Mouse (Mus musculus): ENCODE results near the gene Gm45062. TPM values are rescaled to one million over a fixed set of nuclear protein-coding genes. Genes with fewer than 3 reads are reported as not detected.
"Not testable (repeated sequence)": the region's sequence is repeated elsewhere in the genome, so short reads cannot be mapped to it uniquely, and the experiment has no call there.

Gene Gm45062
- polyA plus RNA-seq, 1 experiment from 2014 or later = 15.4 TPM

DNA sequence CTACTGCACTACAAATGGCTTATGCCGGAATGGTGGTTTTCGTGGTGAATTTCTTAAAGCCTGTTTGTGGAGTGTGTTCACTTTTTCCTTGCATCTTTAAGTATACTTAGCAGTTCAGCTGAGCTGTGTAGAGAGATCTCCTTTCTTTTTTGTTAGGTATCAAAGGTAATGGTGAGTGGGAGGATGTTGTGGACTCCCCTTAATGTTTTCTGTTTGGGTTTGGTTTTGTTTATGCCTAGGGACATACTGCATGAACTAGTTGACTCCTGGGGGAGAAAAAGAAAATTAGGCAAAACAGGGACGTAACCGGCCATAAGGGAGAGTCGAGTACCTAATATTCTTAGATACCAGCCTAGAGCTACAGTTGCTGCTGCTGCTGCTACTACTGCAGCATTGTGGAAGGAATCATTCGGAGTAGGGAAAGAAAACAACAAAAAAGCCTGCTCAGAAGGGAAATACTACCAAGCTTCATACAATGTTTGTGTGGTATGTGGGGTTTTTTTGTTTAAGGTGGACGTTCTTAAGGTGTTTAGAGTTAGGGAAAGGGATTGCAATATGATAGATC, 251.7 kb downstream of the Gm45062 start:
- Histone ChIP-seq H3K9me3 (ENCODE audit: control insufficient read depth, low read length) (no peaks in the 10 kb centered on the region), H3K4me2 (ENCODE audit: low read length) (peak overlapping the region; percentile 76), H3K27me3 (ENCODE audit: control insufficient read depth, insufficient read depth, low read length) (no peaks in the 10 kb centered on the region), H3K4me1 (ENCODE audit: control insufficient read depth, insufficient read depth, low read length) (0 out of 2 replicates have a peak, but pooled peaks cover 17% of the 10 kb centered on the region), H3K27ac (replicated peaks; ENCODE audit: low read depth, low read length) (peak overlapping the region; percentile 99), H3K4me3 (replicated peaks; ENCODE audit: low read depth, low read length) (peak overlapping the region; percentile 86), H3K9ac (replicated peaks; ENCODE audit: low read length) (peak overlapping the region; percentile 96), H3K36me3 (ENCODE audit: control insufficient read depth, insufficient read depth, low read length) (no peaks in the 10 kb centered on the region)
- DNase-seq = peak; percentile 51
- no peak for ATAC-seq (ENCODE audit: low FRiP score, low TSS enrichment)
- WGBS = 1% methylated on average over 7 of the region's 7 CpGs

GRCm38 (mm10) chr6:8511447-8511846, 252.2 kb downstream of the Gm45062 start:
- DNase-seq (peak; percentile 57), ATAC-seq (ENCODE audit: low FRiP score, low TSS enrichment) (no peak)
- Histone ChIP-seq H3K9ac (replicated peaks; ENCODE audit: low read length) (peak overlapping the region; percentile 96), H3K36me3 (ENCODE audit: control insufficient read depth, insufficient read depth, low read length) (no peaks in the 10 kb centered on the region), H3K4me1 (ENCODE audit: control insufficient read depth, insufficient read depth, low read length) (0 out of 2 replicates have a peak, but pooled peaks cover 17% of the 10 kb centered on the region), H3K27me3 (ENCODE audit: control insufficient read depth, insufficient read depth, low read length) (no peaks in the 10 kb centered on the region), H3K27ac (replicated peaks; ENCODE audit: low read depth, low read length) (peak overlapping the region; percentile 38), H3K4me2 (ENCODE audit: low read length) (peak overlapping the region; percentile 76), H3K9me3 (ENCODE audit: control insufficient read depth, low read length) (no peaks in the 10 kb centered on the region), H3K4me3 (replicated peaks; ENCODE audit: low read depth, low read length) (peak overlapping the region; percentile 86)
- under 1% methylated on average over 3 of the region's 3 CpGs for WGBS

- 6% methylated on average over 8 of the region's 8 CpGs for WGBS
- DNase-seq = peak; percentile 74
- Histone ChIP-seq H3K27me3 (ENCODE audit: control insufficient read depth, insufficient read depth, low read length) (no peaks in the 10 kb centered on the region), H3K9me3 (ENCODE audit: control insufficient read depth, low read length) (no peaks in the 10 kb centered on the region), H3K4me2 (ENCODE audit: low read length) (peak overlapping the region; percentile 76), H3K4me3 (replicated peaks; ENCODE audit: low read depth, low read length) (peak overlapping the region; percentile 86), H3K9ac (replicated peaks; ENCODE audit: low read length) (peak overlapping the region; percentile 96), H3K4me1 (ENCODE audit: control insufficient read depth, insufficient read depth, low read length) (0 out of 2 replicates have a peak, but pooled peaks cover 17% of the 10 kb centered on the region), H3K27ac (replicated peaks; ENCODE audit: low read depth, low read length) (peak overlapping the region; percentile 60), H3K36me3 (ENCODE audit: control insufficient read depth, insufficient read depth, low read length) (no peaks in the 10 kb centered on the region)
- no peak for ATAC-seq (ENCODE audit: low FRiP score, low TSS enrichment)
These were observed 253.2 kb downstream of the Gm45062 start for GRCm38 (mm10) chr6:8512416-8512815.

GRCm38 (mm10) chr6:8519687-8520086, 260.4 kb downstream of the Gm45062 start:
- Histone ChIP-seq H3K4me1 (ENCODE audit: control insufficient read depth, insufficient read depth, low read length) (no peaks in the 10 kb centered on the region), H3K9ac (replicated peaks; ENCODE audit: low read length) (no peak overlapping the region), H3K27ac (replicated peaks; ENCODE audit: low read depth, low read length) (no peak overlapping the region), H3K36me3 (ENCODE audit: control insufficient read depth, insufficient read depth, low read length) (no peaks in the 10 kb centered on the region), H3K9me3 (ENCODE audit: control insufficient read depth, low read length) (no peaks in the 10 kb centered on the region), H3K4me2 (ENCODE audit: low read length) (no peak overlapping the region), H3K27me3 (ENCODE audit: control insufficient read depth, insufficient read depth, low read length) (no peaks in the 10 kb centered on the region), H3K4me3 (replicated peaks; ENCODE audit: low read depth, low read length) (no peak overlapping the region)
- DNase-seq (no peak), ATAC-seq (ENCODE audit: low FRiP score, low TSS enrichment) (no peak)
- WGBS = 78% methylated on average over 3 of the region's 3 CpGs

DNA sequence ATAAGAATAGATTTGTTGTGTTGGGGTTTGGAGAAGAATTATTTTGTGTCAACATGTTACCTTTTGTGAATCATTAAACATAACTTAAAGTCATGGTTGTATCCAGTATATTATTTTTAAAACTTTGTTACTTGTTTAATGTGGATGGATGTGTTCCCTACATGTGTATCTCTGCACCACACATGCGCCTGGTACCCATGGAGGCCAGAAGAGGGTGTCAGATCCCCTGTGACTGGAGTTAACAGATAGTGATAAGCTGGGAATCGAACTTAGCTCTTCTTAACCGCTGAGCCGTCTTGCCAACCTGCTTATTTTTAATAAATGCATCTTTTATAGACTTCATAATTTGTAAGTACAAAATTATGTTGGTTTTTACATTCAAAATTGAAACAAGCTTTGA, 262.0 kb downstream of the Gm45062 start:
- H3K4me1 ChIP-seq (ENCODE audit: control insufficient read depth, insufficient read depth, low read length) = no peaks in the 10 kb centered on the region
- H3K27ac ChIP-seq (replicated peaks; ENCODE audit: low read depth, low read length) = no peak overlapping the region
- no peaks in the 10 kb centered on the region for H3K27me3 ChIP-seq (ENCODE audit: control insufficient read depth, insufficient read depth, low read length)
- no peak overlapping the region for H3K4me2 ChIP-seq (ENCODE audit: low read length)
- H3K4me3 ChIP-seq (replicated peaks; ENCODE audit: low read depth, low read length) = no peak overlapping the region
- ATAC-seq (ENCODE audit: low FRiP score, low TSS enrichment) = no peak
- no peak overlapping the region for H3K9ac ChIP-seq (replicated peaks; ENCODE audit: low read length)
- H3K9me3 ChIP-seq (ENCODE audit: control insufficient read depth, low read length) = no peaks in the 10 kb centered on the region
- WGBS = 93% methylated on average over 4 of the region's 4 CpGs
- no peaks in the 10 kb centered on the region for H3K36me3 ChIP-seq (ENCODE audit: control insufficient read depth, insufficient read depth, low read length)
- no peak for DNase-seq

- H3K36me3 ChIP-seq (ENCODE audit: control insufficient read depth, insufficient read depth, low read length) = no peaks in the 10 kb centered on the region
- H3K4me2 ChIP-seq (ENCODE audit: low read length) = no peak overlapping the region
- no peak overlapping the region for H3K9ac ChIP-seq (replicated peaks; ENCODE audit: low read length)
- H3K27me3 ChIP-seq (ENCODE audit: control insufficient read depth, insufficient read depth, low read length) = no peaks in the 10 kb centered on the region
- 95% methylated on average over 5 of the region's 5 CpGs for WGBS
- ATAC-seq (ENCODE audit: low FRiP score, low TSS enrichment) (no peak), DNase-seq (no peak)
- H3K9me3 ChIP-seq (ENCODE audit: control insufficient read depth, low read length) = no peaks in the 10 kb centered on the region
- no peaks in the 10 kb centered on the region for H3K4me1 ChIP-seq (ENCODE audit: control insufficient read depth, insufficient read depth, low read length)
- H3K27ac ChIP-seq (replicated peaks; ENCODE audit: low read depth, low read length) = no peak overlapping the region
- H3K4me3 ChIP-seq (replicated peaks; ENCODE audit: low read depth, low read length) = no peak overlapping the region
These were observed 265.5 kb downstream of the Gm45062 start for GRCm38 (mm10) chr6:8524717-8525116.

DNA sequence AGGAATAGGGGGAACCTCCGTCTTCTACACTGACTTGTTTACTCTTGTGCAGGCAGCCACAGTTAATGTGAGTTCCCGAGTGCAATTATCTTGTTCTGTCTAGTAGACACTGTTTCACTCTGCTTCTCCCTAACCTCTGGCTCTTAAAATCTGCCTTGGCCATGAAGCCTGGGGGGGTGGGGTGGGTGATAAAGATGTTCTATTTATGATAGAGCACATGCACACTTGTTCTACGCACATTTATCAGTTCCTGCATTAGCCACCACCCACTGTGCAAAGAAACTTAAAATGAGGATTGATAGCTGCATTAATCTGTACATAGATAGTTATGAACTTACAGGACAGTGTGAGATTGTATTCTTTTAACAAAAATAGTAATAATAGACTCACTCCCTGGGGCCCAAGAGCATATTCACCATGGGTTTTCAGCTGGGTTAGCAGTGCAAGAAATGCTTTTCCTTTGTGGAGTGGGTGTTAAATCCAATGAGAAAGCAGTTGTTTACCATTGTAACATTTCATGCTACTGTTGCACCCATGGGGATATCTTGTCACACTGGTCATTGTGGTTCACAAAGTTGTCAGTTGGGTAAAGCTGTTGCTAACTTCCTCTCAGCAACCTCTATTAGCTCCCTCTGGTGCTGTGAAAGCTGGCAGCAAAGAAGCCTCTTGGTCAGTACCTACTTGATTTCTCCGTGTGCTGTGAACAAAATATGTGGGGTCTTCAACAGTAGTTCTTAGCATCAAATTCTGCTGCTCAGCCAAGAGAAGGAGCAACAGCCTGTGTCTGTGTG, 272.0 kb downstream of the Gm45062 start:
- H3K9ac ChIP-seq (replicated peaks; ENCODE audit: low read length) = no peak overlapping the region
- H3K4me1 ChIP-seq (ENCODE audit: control insufficient read depth, insufficient read depth, low read length) = no peaks in the 10 kb centered on the region
- H3K4me3 ChIP-seq (replicated peaks; ENCODE audit: low read depth, low read length) = no peak overlapping the region
- 90% methylated on average over 4 of the region's 4 CpGs for WGBS
- ATAC-seq (ENCODE audit: low FRiP score, low TSS enrichment) (no peak), DNase-seq (no peak)
- H3K27ac ChIP-seq (replicated peaks; ENCODE audit: low read depth, low read length) = no peak overlapping the region
- no peaks in the 10 kb centered on the region for H3K27me3 ChIP-seq (ENCODE audit: control insufficient read depth, insufficient read depth, low read length)
- H3K36me3 ChIP-seq (ENCODE audit: control insufficient read depth, insufficient read depth, low read length) = no peaks in the 10 kb centered on the region
- no peaks in the 10 kb centered on the region for H3K9me3 ChIP-seq (ENCODE audit: control insufficient read depth, low read length)
- no peak overlapping the region for H3K4me2 ChIP-seq (ENCODE audit: low read length)

- no peak overlapping the region for H3K4me2 ChIP-seq (ENCODE audit: low read length)
- WGBS = 82% methylated on average over 2 of the region's 2 CpGs
- no peaks in the 10 kb centered on the region for H3K4me1 ChIP-seq (ENCODE audit: control insufficient read depth, insufficient read depth, low read length)
- no peaks in the 10 kb centered on the region for H3K36me3 ChIP-seq (ENCODE audit: control insufficient read depth, insufficient read depth, low read length)
- ATAC-seq (ENCODE audit: low FRiP score, low TSS enrichment) (no peak), DNase-seq (no peak)
- H3K27me3 ChIP-seq (ENCODE audit: control insufficient read depth, insufficient read depth, low read length) = no peaks in the 10 kb centered on the region
- H3K4me3 ChIP-seq (replicated peaks; ENCODE audit: low read depth, low read length) = no peak overlapping the region
- no peak overlapping the region for H3K9ac ChIP-seq (replicated peaks; ENCODE audit: low read length)
- H3K27ac ChIP-seq (replicated peaks; ENCODE audit: low read depth, low read length) = no peak overlapping the region
- H3K9me3 ChIP-seq (ENCODE audit: control insufficient read depth, low read length) = no peaks in the 10 kb centered on the region
These were observed 277.7 kb downstream of the Gm45062 start for GRCm38 (mm10) chr6:8536944-8537343.

GRCm38 (mm10) chr6:8541531-8541930, 282.3 kb downstream of the Gm45062 start:
- not testable (repeated sequence) for ATAC-seq (ENCODE audit: low FRiP score, low TSS enrichment); H3K9me3 ChIP-seq (ENCODE audit: control insufficient read depth, low read length); H3K4me1 ChIP-seq (ENCODE audit: control insufficient read depth, insufficient read depth, low read length); H3K36me3 ChIP-seq (ENCODE audit: control insufficient read depth, insufficient read depth, low read length); H3K9ac ChIP-seq (replicated peaks; ENCODE audit: low read length); H3K27me3 ChIP-seq (ENCODE audit: control insufficient read depth, insufficient read depth, low read length); H3K4me2 ChIP-seq (ENCODE audit: low read length); DNase-seq; H3K4me3 ChIP-seq (replicated peaks; ENCODE audit: low read depth, low read length); H3K27ac ChIP-seq (replicated peaks; ENCODE audit: low read depth, low read length)
- 86% methylated on average over 4 of the region's 4 CpGs for WGBS

Data from midbrain, embryonic 14.5 days (tissue).